Mouse (Mus musculus) ES-E14 (cell line): ENCODE results near the gene Prkar1a. TPM values are rescaled to one million over a fixed set of nuclear protein-coding genes. Genes with fewer than 3 reads are reported as not detected.

Source experiments
- DNase-seq: peaks from one replicate; pipeline ENCODE4 v3.0.0-alpha.2; 2013; ENCODE audit warnings: low read depth, low spot score
- H3K27ac ChIP-seq: 2 replicates; pipeline ENCODE4 v1.5.1; 2012; ENCODE audit warnings: low read depth, mild to moderate bottlenecking, low read length, moderate library complexity, mixed read lengths; ENCODE audit not compliant: poor library complexity, insufficient read depth, severe bottlenecking
- H3K36me3 ChIP-seq: 2 replicates; pipeline ENCODE4 v1.6.1; 2012; ENCODE audit warnings: mild to moderate bottlenecking, low read length, moderate library complexity, mixed read lengths; ENCODE audit not compliant: control insufficient read depth, poor library complexity, insufficient read depth, severe bottlenecking
- H3K4me1 ChIP-seq, 2 experiments: fragments of 150-350 bp in 1 of 2; sonication (generic) in 1 of 2; 2 replicates each; pipeline ENCODE4 v1.6.1; 2012; ENCODE audit warnings: low read length in 2 of 2, mild to moderate bottlenecking in 1 of 2, mixed read lengths in 1 of 2; ENCODE audit not compliant: control insufficient read depth in 2 of 2, insufficient read depth in 2 of 2, poor library complexity in 1 of 2
- H3K4me3 ChIP-seq, 2 experiments: fragments of 150-350 bp in 1 of 2; sonication (generic) in 1 of 2; 2 replicates each; pipeline ENCODE4 v1.5.1; 2012; ENCODE audit warnings: low read length in 2 of 2, low read depth in 1 of 2, mild to moderate bottlenecking in 1 of 2, mixed read lengths in 1 of 2; ENCODE audit not compliant: insufficient read depth in 1 of 2, poor library complexity in 1 of 2, severe bottlenecking in 1 of 2
- H3K9ac ChIP-seq: 2 replicates; pipeline ENCODE4 v1.6.1; 2012; ENCODE audit warnings: low read depth, mild to moderate bottlenecking, low read length, mixed read lengths; ENCODE audit not compliant: poor library complexity, insufficient read depth, severe bottlenecking
- H3K9me3 ChIP-seq: fragments of 150-350 bp; sonication (generic); 2 replicates; pipeline ENCODE4 v1.6.1; 2012; ENCODE audit warnings: low read depth, mild to moderate bottlenecking, low read length; ENCODE audit not compliant: control insufficient read depth, insufficient read depth
- CHD2 ChIP-seq: IDR thresholded peaks from 2 replicates; pipeline ENCODE4 v1.6.1; 2014; ENCODE audit warnings: mild to moderate bottlenecking, low read depth, low read length, inconsistent platforms
- HCFC1 ChIP-seq: IDR thresholded peaks from 2 replicates; pipeline ENCODE4 v1.6.1; 2012; ENCODE audit warnings: low read length, inconsistent platforms, borderline replicate concordance; ENCODE audit not compliant: insufficient read depth
- MAFK ChIP-seq: IDR thresholded peaks from 2 replicates; pipeline ENCODE4 v1.6.1; 2014; ENCODE audit warnings: mild to moderate bottlenecking, low read depth, low read length, inconsistent platforms; ENCODE audit not compliant: insufficient read depth
- ZC3H11A ChIP-seq: IDR thresholded peaks from 2 replicates; pipeline ENCODE4 v1.6.1; 2012; ENCODE audit warnings: low read depth, mild to moderate bottlenecking, inconsistent platforms, low read length, borderline replicate concordance
- ZNF384 ChIP-seq: IDR thresholded peaks from 2 replicates; pipeline ENCODE4 v1.6.1; 2012; ENCODE audit warnings: low read depth, low read length, inconsistent platforms
- in situ Hi-C, 2 experiments: fragments of 600-800 bp; cut with MboI; formaldehyde crosslinking; loops; one replicate each; pipeline ENCODE4 v1.15.1; 2025; ENCODE audit warnings: low sequenced_read_pairs in 2 of 2, inconsistent platforms in 1 of 2; ENCODE audit not compliant: unreplicated experiment in 2 of 2
- total RNA-seq: library from RNA; depleted of rRNA; stranded (reverse); fragments of 300-350 nt; gene quantifications from 2 replicates; pipeline ENCODE4 v1.2.3, GENCODE M21; 2012

Gene Prkar1a
- total RNA-seq, 1 experiment, result 46.0 TPM

DNA sequence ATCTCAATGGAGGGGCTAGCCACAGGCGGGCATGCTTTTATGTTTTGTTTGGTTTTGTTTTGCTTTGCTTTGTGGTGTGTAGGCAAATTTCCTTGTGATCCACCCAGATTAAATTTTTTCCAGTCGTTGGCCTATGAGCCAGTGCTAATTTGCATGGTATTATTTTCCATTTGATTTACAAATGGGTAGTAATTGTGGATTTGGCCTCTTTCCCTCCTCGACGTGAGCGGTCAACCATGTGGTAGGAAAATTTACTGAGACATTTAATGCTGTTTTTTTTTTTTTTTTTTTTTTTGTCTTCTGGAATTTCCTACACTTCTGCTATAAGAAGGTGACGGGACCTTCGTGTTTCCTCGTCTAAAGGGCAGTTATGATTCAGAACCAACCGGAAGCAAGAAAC lies 54.6 kb downstream of the Prkar1a start:
- H3K27ac ChIP-seq, result no peak overlapping the region
- no peak overlapping the region for H3K4me3 ChIP-seq
- no peak overlapping the region for H3K9ac ChIP-seq
- no peaks in the 10 kb centered on the region for H3K9me3 ChIP-seq
- DNase-seq, result no peak
- no peak for TF ChIP-seq CHD2
- TF ChIP-seq ZC3H11A, result no peak
- no peak for TF ChIP-seq HCFC1
- no peaks in the 10 kb centered on the region for H3K36me3 ChIP-seq
- in situ Hi-C loops, result no loop called here
- no peaks in the 10 kb centered on the region for H3K4me1 ChIP-seq

DNA sequence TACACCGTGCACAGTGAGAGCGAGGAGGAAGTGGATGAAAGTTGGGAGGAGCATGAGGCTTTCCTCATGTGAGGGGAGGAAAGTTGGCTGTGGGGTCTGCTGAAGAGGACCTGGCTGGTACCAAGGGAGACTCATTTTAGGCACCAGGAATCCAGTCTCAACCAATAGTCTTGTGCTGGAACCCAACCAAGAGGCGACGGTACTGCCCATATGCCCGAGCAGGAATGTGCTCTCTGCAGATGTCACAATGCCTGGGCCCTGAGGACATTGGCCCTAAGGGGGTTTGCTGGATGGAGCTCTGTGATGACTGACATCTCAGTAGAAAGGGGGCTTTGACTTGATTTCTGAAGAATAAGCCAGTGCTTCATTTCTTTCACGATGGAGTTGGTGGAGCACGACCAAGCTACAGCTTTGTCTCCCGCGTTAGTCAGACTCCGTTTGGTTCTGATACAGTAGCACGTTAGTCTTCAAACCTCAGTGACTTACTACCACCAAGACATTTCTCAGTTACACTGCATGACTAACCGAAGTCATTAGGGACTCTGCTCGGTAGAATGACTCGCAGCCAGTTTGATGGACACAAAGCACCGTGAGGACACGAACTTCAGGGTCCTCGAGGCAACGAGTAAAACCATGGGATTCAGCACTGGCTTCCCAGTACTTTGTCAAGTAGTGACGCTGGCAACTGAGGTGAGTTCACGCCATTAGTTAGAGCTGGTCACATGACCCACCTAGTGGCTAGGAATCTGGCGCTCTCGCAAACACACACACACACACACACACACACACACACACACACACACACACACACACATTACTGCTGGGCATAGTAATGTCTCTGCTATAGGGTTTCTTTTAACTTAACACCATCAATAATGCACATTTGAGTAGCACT lies 55.4 kb downstream of the Prkar1a start:
- DNase-seq, result no peak

DNA sequence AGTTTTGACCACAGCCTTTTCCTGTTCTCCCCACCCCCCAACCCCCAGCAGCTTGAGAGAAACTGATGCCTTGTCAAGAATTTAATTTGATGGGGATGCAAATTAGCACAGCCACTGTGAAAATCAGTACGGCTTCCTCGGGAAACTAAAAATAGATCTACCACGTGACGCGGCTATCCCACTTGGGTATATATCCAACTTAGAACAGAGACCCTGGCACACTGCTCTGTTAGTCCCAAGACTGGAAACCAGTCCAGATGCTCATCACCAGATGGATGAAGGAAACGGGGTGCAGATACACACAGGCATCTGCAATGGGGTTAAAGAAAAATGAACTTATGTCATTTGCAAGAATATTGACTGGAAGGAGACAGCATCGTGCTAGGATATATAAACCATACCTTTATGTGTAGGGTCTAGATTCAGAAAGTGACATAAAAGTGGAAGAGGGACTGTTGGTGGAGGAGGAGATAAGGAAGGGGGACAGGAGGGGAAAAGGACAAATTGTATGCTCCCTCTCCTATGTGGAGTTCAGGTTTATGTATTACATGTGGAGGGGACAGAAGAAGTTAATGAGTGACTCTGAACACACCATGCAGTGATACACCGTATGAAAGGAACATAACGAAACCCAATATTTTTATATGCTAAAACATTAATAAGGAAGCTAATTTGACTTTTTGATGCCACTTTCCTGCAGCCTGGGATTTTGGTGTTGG lies 56.3 kb downstream of the Prkar1a start:
- no peaks in the 10 kb centered on the region for H3K36me3 ChIP-seq
- H3K4me3 ChIP-seq, result no peak overlapping the region
- in situ Hi-C loops, result no loop called here
- no peak overlapping the region for H3K27ac ChIP-seq
- H3K9ac ChIP-seq, result no peak overlapping the region
- no peaks in the 10 kb centered on the region for H3K4me1 ChIP-seq
- TF ChIP-seq MAFK, result no peak
- TF ChIP-seq ZC3H11A, result no peak
- TF ChIP-seq CHD2, result no peak
- no peak for TF ChIP-seq ZNF384
- no peak for TF ChIP-seq HCFC1
- no peaks in the 10 kb centered on the region for H3K9me3 ChIP-seq
- no peak for DNase-seq

More for the DNA sequence above, 55.4 kb downstream of the Prkar1a start:
- no peaks in the 10 kb centered on the region for H3K4me1 ChIP-seq
- H3K27ac ChIP-seq, result no peak overlapping the region
- H3K9ac ChIP-seq, result no peak overlapping the region
- H3K9me3 ChIP-seq, result no peaks in the 10 kb centered on the region
- H3K4me3 ChIP-seq, result no peak overlapping the region
- no peaks in the 10 kb centered on the region for H3K36me3 ChIP-seq
- in situ Hi-C loops, result no loop called here
- TF ChIP-seq CHD2 (no peak), MAFK (no peak), ZNF384 (no peak), ZC3H11A (no peak), HCFC1 (no peak)

GRCm38 (mm10) chr11:109706055-109706412 lies 56.8 kb downstream of the Prkar1a start:
- TF ChIP-seq ZNF384, result no peak
- TF ChIP-seq HCFC1, result no peak
- no peak for TF ChIP-seq CHD2
- no peak for TF ChIP-seq MAFK
- no peak for TF ChIP-seq ZC3H11A
- Histone ChIP-seq H3K4me3 (no peak overlapping the region), H3K9me3 (no peaks in the 10 kb centered on the region), H3K36me3 (no peaks in the 10 kb centered on the region), H3K9ac (no peak overlapping the region), H3K4me1 (no peaks in the 10 kb centered on the region), H3K27ac (no peak overlapping the region)
- DNase-seq, result no peak
- in situ Hi-C loops, result no loop called here

DNA sequence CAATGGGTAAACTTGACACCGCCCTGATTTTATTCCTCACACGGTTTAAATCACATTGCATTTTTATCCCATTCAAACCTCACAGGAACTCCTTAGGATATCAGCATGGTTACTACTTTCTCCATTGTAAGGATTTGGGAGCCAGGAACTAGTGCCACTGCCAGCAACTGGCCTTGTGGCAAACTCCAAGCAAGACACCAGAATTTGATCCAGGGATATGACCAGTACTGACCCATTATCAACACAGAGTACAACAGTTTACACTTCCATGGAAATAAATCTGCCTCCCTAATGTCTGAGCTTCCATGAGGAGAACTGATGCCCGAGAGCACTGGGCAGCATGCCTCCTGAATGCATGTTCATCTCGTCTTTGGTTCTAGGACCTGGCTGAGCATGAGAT lies 57.4 kb downstream of the Prkar1a start:
- TF ChIP-seq CHD2 (no peak), ZNF384 (no peak), HCFC1 (no peak), MAFK (no peak), ZC3H11A (no peak)
- H3K36me3 ChIP-seq, result no peaks in the 10 kb centered on the region
- no peak overlapping the region for H3K27ac ChIP-seq
- in situ Hi-C loops, result no loop called here
- no peak for DNase-seq
- no peaks in the 10 kb centered on the region for H3K4me1 ChIP-seq
- H3K9me3 ChIP-seq, result no peaks in the 10 kb centered on the region
- no peak overlapping the region for H3K4me3 ChIP-seq
- H3K9ac ChIP-seq, result no peak overlapping the region
